Mouse (Mus musculus): ENCODE measurements at regions not wholly inside any gene's neighbourhood (a gene's known extent, or its start where the extent isn't known, plus 50 kb on each side); places are given as distances from the start of the nearest gene placed in this dataset.

DNA sequence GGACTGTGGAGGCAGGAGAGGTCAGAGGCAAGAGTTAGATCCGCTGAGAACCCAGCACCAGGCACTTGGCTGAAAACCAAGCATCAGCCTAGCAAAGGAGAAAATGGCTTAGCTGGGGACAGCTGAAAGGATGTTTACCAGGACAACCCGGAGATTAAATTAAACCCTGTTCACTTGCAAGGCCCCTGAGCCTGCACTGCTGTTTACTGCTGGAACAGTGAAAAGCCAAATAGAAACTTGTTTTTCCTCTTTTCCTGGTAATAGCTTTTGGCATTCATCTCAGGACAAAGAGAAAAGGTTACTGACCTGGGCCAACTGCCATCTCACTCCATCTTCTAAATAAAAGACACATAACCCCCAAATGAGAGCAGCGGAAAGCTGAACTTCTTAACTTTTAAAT, 531.3 kb downstream of the Insc start:
- H3K36me3 ChIP-seq (ENCODE audit: control insufficient read depth, insufficient read depth) = no peaks in the 10 kb centered on the region
- H3K9me3 ChIP-seq (replicated peaks; ENCODE audit: control insufficient read depth, low read length) = no peaks in the 10 kb centered on the region
- WGBS (ENCODE audit: insufficient replicate concordance) = 62% methylated on average over 3 of the region's 3 CpGs
- no peak overlapping the region for H3K4me2 ChIP-seq (ENCODE audit: low read depth, low read length)
- H3K27ac ChIP-seq (ENCODE audit: low read length) = no peak overlapping the region
- H3K9ac ChIP-seq (ENCODE audit: low read depth, low read length) = no peak overlapping the region
- H3K27me3 ChIP-seq (ENCODE audit: control insufficient read depth, insufficient read depth, low read depth, low read length) = no peaks in the 10 kb centered on the region
- no peak overlapping the region for H3K4me3 ChIP-seq (ENCODE audit: low read depth, low read length)
- ATAC-seq (ENCODE audit: low read depth) = no peak
- no peaks in the 10 kb centered on the region for H3K4me1 ChIP-seq (ENCODE audit: control insufficient read depth, low read depth, low read length)

GRCm38 (mm10) chr7:115290801-115291417, 547.4 kb downstream of the Insc start:
- Histone ChIP-seq H3K36me3 (ENCODE audit: control insufficient read depth, insufficient read depth) (no peaks in the 10 kb centered on the region), H3K4me3 (ENCODE audit: low read depth, low read length) (no peak overlapping the region), H3K4me2 (ENCODE audit: low read depth, low read length) (no peak overlapping the region), H3K9ac (ENCODE audit: low read depth, low read length) (no peak overlapping the region), H3K27me3 (ENCODE audit: control insufficient read depth, insufficient read depth, low read depth, low read length) (no peaks in the 10 kb centered on the region), H3K4me1 (ENCODE audit: control insufficient read depth, low read depth, low read length) (no peaks in the 10 kb centered on the region), H3K9me3 (replicated peaks; ENCODE audit: control insufficient read depth, low read length) (no peaks in the 10 kb centered on the region), H3K27ac (ENCODE audit: low read length) (no peak overlapping the region)
- 60% methylated on average over 7 of the region's 7 CpGs for WGBS (ENCODE audit: insufficient replicate concordance)
- ATAC-seq (ENCODE audit: low read depth) = no peak

- WGBS (ENCODE audit: insufficient replicate concordance) = 66% methylated on average over 10 of the region's 10 CpGs
- ATAC-seq (ENCODE audit: low read depth) = no peak
- H3K9ac ChIP-seq (ENCODE audit: low read depth, low read length) = no peak overlapping the region
- H3K4me3 ChIP-seq (ENCODE audit: low read depth, low read length) = no peak overlapping the region
- H3K27ac ChIP-seq (ENCODE audit: low read length) = no peak overlapping the region
- no peaks in the 10 kb centered on the region for H3K27me3 ChIP-seq (ENCODE audit: control insufficient read depth, insufficient read depth, low read depth, low read length)
- H3K36me3 ChIP-seq (ENCODE audit: control insufficient read depth, insufficient read depth) = no peaks in the 10 kb centered on the region
- no peak overlapping the region for H3K4me2 ChIP-seq (ENCODE audit: low read depth, low read length)
- no peaks in the 10 kb centered on the region for H3K9me3 ChIP-seq (replicated peaks; ENCODE audit: control insufficient read depth, low read length)
- no peaks in the 10 kb centered on the region for H3K4me1 ChIP-seq (ENCODE audit: control insufficient read depth, low read depth, low read length)
Measured at GRCm38 (mm10) chr7:115294655-115295230, 551.2 kb downstream of the Insc start.

GRCm38 (mm10) chr7:115300241-115300640, 556.7 kb downstream of the Insc start:
- Histone ChIP-seq H3K9ac (ENCODE audit: low read depth, low read length) (no peak overlapping the region), H3K4me1 (ENCODE audit: control insufficient read depth, low read depth, low read length) (no peaks in the 10 kb centered on the region), H3K27ac (ENCODE audit: low read length) (no peak overlapping the region), H3K4me3 (ENCODE audit: low read depth, low read length) (no peak overlapping the region), H3K36me3 (ENCODE audit: control insufficient read depth, insufficient read depth) (no peaks in the 10 kb centered on the region), H3K9me3 (replicated peaks; ENCODE audit: control insufficient read depth, low read length) (no peaks in the 10 kb centered on the region), H3K4me2 (ENCODE audit: low read depth, low read length) (no peak overlapping the region), H3K27me3 (ENCODE audit: control insufficient read depth, insufficient read depth, low read depth, low read length) (no peaks in the 10 kb centered on the region)
- 65% methylated on average over 8 of the region's 8 CpGs for WGBS (ENCODE audit: insufficient replicate concordance)
- no peak for ATAC-seq (ENCODE audit: low read depth)

GRCm38 (mm10) chr7:115308377-115308776, 564.9 kb downstream of the Insc start:
- no peaks in the 10 kb centered on the region for H3K36me3 ChIP-seq (ENCODE audit: control insufficient read depth, insufficient read depth)
- no peaks in the 10 kb centered on the region for H3K4me1 ChIP-seq (ENCODE audit: control insufficient read depth, low read depth, low read length)
- no peaks in the 10 kb centered on the region for H3K9me3 ChIP-seq (replicated peaks; ENCODE audit: control insufficient read depth, low read length)
- no peak for ATAC-seq (ENCODE audit: low read depth)
- WGBS (ENCODE audit: insufficient replicate concordance) = 51% methylated on average over 4 of the region's 4 CpGs
- no peaks in the 10 kb centered on the region for H3K27me3 ChIP-seq (ENCODE audit: control insufficient read depth, insufficient read depth, low read depth, low read length)
- H3K4me2 ChIP-seq (ENCODE audit: low read depth, low read length) = no peak overlapping the region
- H3K4me3 ChIP-seq (ENCODE audit: low read depth, low read length) = no peak overlapping the region
- no peak overlapping the region for H3K27ac ChIP-seq (ENCODE audit: low read length)
- no peak overlapping the region for H3K9ac ChIP-seq (ENCODE audit: low read depth, low read length)

DNA sequence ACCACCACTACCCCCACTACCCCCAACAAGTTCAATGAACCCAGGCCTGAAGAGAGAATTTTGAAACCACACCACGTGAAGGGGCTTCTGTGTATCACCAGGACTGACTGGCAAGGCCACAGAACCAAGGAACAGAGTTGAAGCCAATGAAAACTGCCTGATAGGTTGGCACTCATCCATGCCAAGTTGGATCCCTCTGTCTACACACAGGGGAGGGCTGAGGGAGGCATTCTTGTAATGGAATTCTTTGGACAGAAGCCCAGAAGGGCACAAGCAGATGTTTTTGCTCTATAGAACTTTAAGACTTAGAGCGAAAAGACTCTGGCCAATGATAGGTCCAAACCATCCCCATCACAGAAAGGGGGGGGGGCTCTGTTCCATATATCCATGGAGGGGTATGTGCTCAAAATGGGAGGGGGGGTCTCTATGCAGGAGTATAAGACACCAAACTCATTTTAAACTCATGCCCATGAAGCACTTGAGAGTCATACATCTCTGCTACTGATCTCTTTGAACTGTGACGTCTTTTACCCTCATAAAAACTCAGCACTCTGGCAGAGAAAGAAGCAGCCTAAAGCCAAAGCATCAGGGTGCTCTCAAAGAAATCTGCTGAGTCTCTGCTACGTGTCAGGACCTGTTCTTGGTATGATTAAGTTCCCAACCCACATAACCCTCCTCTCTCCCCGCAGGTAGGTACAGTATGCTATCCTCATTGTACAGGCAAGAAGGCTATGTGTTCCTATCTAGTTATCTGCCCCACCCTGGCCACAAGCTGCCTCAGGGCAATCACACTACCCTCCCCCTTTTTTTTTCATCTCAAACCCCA, 567.1 kb downstream of the Insc start:
- ATAC-seq (ENCODE audit: low read depth) = no peak
- no peaks in the 10 kb centered on the region for H3K9me3 ChIP-seq (replicated peaks; ENCODE audit: control insufficient read depth, low read length)
- WGBS (ENCODE audit: insufficient replicate concordance) = 52% methylated on average over 5 of the region's 5 CpGs

DNA sequence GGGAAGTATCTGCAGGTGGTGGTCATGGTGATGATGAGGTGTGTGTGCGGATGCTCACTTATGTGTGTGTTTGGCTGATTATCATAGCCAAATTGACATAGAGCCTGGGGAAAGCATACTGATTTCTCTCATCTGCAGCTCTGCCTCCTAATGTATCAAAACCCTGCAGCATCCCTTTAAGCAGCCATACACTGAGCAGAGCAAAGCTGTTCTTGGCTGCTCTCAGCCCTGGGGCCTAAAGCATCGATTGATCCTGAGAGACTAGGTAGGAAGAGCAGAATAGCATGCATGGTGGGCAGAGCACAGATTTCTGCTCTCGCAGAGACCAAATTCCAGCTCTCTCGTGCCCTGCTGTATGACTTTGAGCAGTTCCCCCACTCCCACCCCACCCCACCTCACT, 576.0 kb downstream of the Insc start:
- Histone ChIP-seq H3K4me3 (ENCODE audit: low read depth, low read length) (no peak overlapping the region), H3K27ac (ENCODE audit: low read length) (no peak overlapping the region), H3K4me2 (ENCODE audit: low read depth, low read length) (no peak overlapping the region), H3K27me3 (ENCODE audit: control insufficient read depth, insufficient read depth, low read depth, low read length) (no peaks in the 10 kb centered on the region), H3K9ac (ENCODE audit: low read depth, low read length) (no peak overlapping the region), H3K4me1 (ENCODE audit: control insufficient read depth, low read depth, low read length) (no peaks in the 10 kb centered on the region), H3K36me3 (ENCODE audit: control insufficient read depth, insufficient read depth) (no peaks in the 10 kb centered on the region), H3K9me3 (replicated peaks; ENCODE audit: control insufficient read depth, low read length) (no peaks in the 10 kb centered on the region)
- 59% methylated on average over 4 of the region's 4 CpGs for WGBS (ENCODE audit: insufficient replicate concordance)
- ATAC-seq (ENCODE audit: low read depth) = no peak

More for the DNA sequence above, 567.1 kb downstream of the Insc start:
- Histone ChIP-seq H3K27me3 (ENCODE audit: control insufficient read depth, insufficient read depth, low read depth, low read length) (no peaks in the 10 kb centered on the region), H3K27ac (ENCODE audit: low read length) (no peak overlapping the region), H3K4me1 (ENCODE audit: control insufficient read depth, low read depth, low read length) (no peaks in the 10 kb centered on the region), H3K36me3 (ENCODE audit: control insufficient read depth, insufficient read depth) (no peaks in the 10 kb centered on the region), H3K4me2 (ENCODE audit: low read depth, low read length) (no peak overlapping the region), H3K4me3 (ENCODE audit: low read depth, low read length) (no peak overlapping the region), H3K9ac (ENCODE audit: low read depth, low read length) (no peak overlapping the region)

- H3K36me3 ChIP-seq (ENCODE audit: control insufficient read depth, insufficient read depth) = no peaks in the 10 kb centered on the region
- no peak overlapping the region for H3K9ac ChIP-seq (ENCODE audit: low read depth, low read length)
- 57% methylated on average over 5 of the region's 5 CpGs for WGBS (ENCODE audit: insufficient replicate concordance)
- H3K27me3 ChIP-seq (ENCODE audit: control insufficient read depth, insufficient read depth, low read depth, low read length) = no peaks in the 10 kb centered on the region
- H3K4me2 ChIP-seq (ENCODE audit: low read depth, low read length) = no peak overlapping the region
- no peak for ATAC-seq (ENCODE audit: low read depth)
- H3K4me1 ChIP-seq (ENCODE audit: control insufficient read depth, low read depth, low read length) = no peaks in the 10 kb centered on the region
- H3K27ac ChIP-seq (ENCODE audit: low read length) = no peak overlapping the region
- no peak overlapping the region for H3K4me3 ChIP-seq (ENCODE audit: low read depth, low read length)
- H3K9me3 ChIP-seq (replicated peaks; ENCODE audit: control insufficient read depth, low read length) = no peaks in the 10 kb centered on the region
Measured at GRCm38 (mm10) chr7:115322989-115323388, 579.5 kb downstream of the Insc start.

GRCm38 (mm10) chr7:115328300-115328699, 584.8 kb downstream of the Insc start:
- 53% methylated on average over 3 of the region's 3 CpGs for WGBS (ENCODE audit: insufficient replicate concordance)
- Histone ChIP-seq H3K27me3 (ENCODE audit: control insufficient read depth, insufficient read depth, low read depth, low read length) (no peaks in the 10 kb centered on the region), H3K36me3 (ENCODE audit: control insufficient read depth, insufficient read depth) (no peaks in the 10 kb centered on the region), H3K4me3 (ENCODE audit: low read depth, low read length) (no peak overlapping the region), H3K27ac (ENCODE audit: low read length) (no peak overlapping the region), H3K9me3 (replicated peaks; ENCODE audit: control insufficient read depth, low read length) (no peaks in the 10 kb centered on the region), H3K9ac (ENCODE audit: low read depth, low read length) (no peak overlapping the region), H3K4me2 (ENCODE audit: low read depth, low read length) (no peak overlapping the region), H3K4me1 (ENCODE audit: control insufficient read depth, low read depth, low read length) (no peaks in the 10 kb centered on the region)
- ATAC-seq (ENCODE audit: low read depth) = no peak
